Mouse (Mus musculus) heart, embryonic 15.5 days (tissue): ENCODE results near the gene Pqlc2. TPM values are rescaled to one million over a fixed set of nuclear protein-coding genes. Genes with fewer than 3 reads are reported as not detected.
A peak's percentile ranks its signal among the peaks of the same experiment; 100 is the strongest.

Experiments
- ATAC-seq: fragments of 200-750 bp; cut with Nextera tagmentation; replicated peaks from 2 replicates; pipeline ENCODE4 v1.8.0; 2017; ENCODE audit warnings: low read depth, moderate TSS enrichment; ENCODE audit not compliant: insufficient number of reproducible peaks, insufficient read depth, low FRiP score
- H3K27ac ChIP-seq: fragments of 300-500 bp; sonication (generic); 2 replicates; pipeline ENCODE4 v1.5.1; 2015; ENCODE audit warnings: mild to moderate bottlenecking, inconsistent platforms
- H3K27me3 ChIP-seq: fragments of 300-500 bp; sonication (generic); 2 replicates; pipeline ENCODE4 v1.6.1; 2015; ENCODE audit warnings: inconsistent platforms
- H3K36me3 ChIP-seq: fragments of 300-500 bp; sonication (generic); 2 replicates; pipeline ENCODE4 v1.6.1; 2015; ENCODE audit warnings: mild to moderate bottlenecking, inconsistent platforms
- H3K4me1 ChIP-seq: fragments of 300-500 bp; sonication (generic); replicated peaks from 2 replicates; pipeline ENCODE4 v1.6.1; 2015; ENCODE audit warnings: inconsistent platforms
- H3K4me2 ChIP-seq: fragments of 300-500 bp; sonication (generic); 2 replicates; pipeline ENCODE4 v1.6.1; 2015; ENCODE audit warnings: inconsistent platforms, mild to moderate bottlenecking, moderate library complexity
- H3K4me3 ChIP-seq: fragments of 300-500 bp; sonication (generic); 2 replicates; pipeline ENCODE4 v1.5.1; 2015; ENCODE audit warnings: mild to moderate bottlenecking, inconsistent platforms
- H3K9ac ChIP-seq: fragments of 300-500 bp; sonication (generic); 2 replicates; pipeline ENCODE4 v1.6.1; 2015; ENCODE audit warnings: mild to moderate bottlenecking, inconsistent platforms
- H3K9me3 ChIP-seq: fragments of 300-500 bp; sonication (generic); replicated peaks from 2 replicates; pipeline ENCODE4 v1.6.1; 2016; ENCODE audit warnings: inconsistent platforms
- WGBS: fragments of 180-500 bp; shearing (Covaris S2); methylation state at CpG from one replicate; pipeline ENCODE4 v1.1.7; 2015; ENCODE audit warnings: mixed read lengths; 5-methylcytosine and 5-hydroxymethylcytosine counted together
- polyA plus RNA-seq: library from polyadenylated mRNA; unstranded; fragments of >200 nt; fragmentation: Nextera tagmentation; extraction: Ambion mirVana; gene quantifications from 2 replicates; pipeline ENCODE4 v1.2.1, GENCODE M21; 2015

The Pqlc2 gene
- polyA plus RNA-seq, 1 experiment from 2014 or later, result 6.8 TPM

DNA sequence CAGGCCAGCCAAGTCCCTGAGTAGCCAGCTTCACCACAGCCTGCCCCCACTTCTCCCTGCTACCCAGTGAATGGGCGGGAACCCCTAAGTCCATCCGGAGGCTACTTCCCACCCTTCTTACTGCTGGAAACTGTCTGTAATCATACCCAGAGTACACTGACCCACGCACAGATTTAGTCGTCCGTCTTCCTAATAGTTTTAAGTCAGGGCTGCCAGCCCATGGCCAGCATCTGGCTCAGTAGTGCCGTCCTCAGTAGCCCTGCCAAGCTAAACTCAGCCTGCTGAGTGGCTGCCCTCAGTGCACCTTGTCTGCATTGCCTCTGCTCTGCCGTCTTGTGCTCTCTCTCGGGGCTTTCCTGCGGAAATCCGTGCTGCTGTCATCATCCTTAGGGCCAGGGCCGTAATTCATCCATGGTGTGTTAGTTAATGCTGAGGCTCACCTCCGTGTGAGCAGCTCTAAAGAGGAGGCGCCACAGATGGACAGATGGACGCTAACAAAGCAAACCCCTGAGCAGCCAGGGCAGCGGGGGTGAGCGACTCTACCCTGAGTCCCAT is 28.6 kb downstream of the Pqlc2 start:
- WGBS, result 91% methylated on average over 16 of the region's 16 CpGs
- Histone ChIP-seq H3K27ac (no peak overlapping the region), H3K9me3 (no peaks in the 10 kb centered on the region), H3K4me2 (no peak overlapping the region), H3K27me3 (no peaks in the 10 kb centered on the region), H3K36me3 (peaks cover 42% of the 10 kb centered on the region), H3K4me1 (peaks cover 31% of the 10 kb centered on the region), H3K9ac (no peak overlapping the region), H3K4me3 (no peak overlapping the region)
- ATAC-seq, result no peak

DNA sequence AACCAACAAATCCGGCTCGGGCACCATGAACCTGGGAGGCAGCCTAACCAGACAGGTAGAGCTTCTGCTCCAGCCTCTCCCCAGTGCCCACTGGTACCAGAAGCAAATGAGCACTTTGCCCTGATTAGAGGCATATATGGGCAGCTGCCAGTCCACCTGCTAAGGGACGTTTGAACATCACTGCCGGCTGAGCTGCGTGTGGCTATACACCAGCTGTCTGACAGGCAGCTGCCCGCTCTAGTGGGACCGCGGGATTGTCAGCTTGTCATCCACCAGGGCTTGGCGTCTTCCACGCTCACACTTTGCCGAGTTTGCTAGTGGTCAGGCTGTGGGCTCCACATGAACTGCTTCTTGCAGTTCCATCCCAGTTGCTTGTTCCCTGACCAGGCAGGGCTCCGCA is 30.0 kb downstream of the Pqlc2 start:
- Histone ChIP-seq H3K9me3 (no peaks in the 10 kb centered on the region), H3K9ac (no peak overlapping the region), H3K36me3 (peaks cover 42% of the 10 kb centered on the region), H3K27me3 (no peaks in the 10 kb centered on the region), H3K4me2 (no peak overlapping the region), H3K27ac (no peak overlapping the region), H3K4me1 (peaks cover 21% of the 10 kb centered on the region), H3K4me3 (no peak overlapping the region)
- 92% methylated on average over 12 of the region's 12 CpGs for WGBS
- no peak for ATAC-seq

DNA sequence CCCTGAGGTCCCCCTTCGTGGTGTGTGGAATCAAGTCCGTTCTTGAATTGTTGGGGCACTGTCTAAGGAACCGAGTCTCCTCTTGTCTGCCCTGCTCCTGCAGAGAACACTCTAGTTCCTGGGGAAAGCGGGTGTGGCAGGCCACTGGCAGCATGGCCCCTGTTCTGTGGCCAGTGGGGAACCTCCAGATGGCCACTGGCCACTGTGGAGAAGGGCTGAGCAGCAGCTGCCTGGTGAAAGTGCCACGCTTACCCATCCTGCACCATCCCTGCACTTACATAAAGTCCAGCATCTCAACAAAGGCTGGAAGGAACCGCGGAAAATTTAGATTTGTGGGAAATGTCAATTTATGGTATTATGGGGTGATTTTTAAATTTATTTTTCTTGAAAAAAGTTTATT is 34.1 kb downstream of the Pqlc2 start:
- Histone ChIP-seq H3K4me2 (no peak overlapping the region), H3K36me3 (peaks cover 26% of the 10 kb centered on the region), H3K9me3 (no peaks in the 10 kb centered on the region), H3K4me1 (peaks cover 15% of the 10 kb centered on the region; the same call in 1 of the 2 replicates), H3K4me3 (no peak overlapping the region), H3K27me3 (no peaks in the 10 kb centered on the region), H3K27ac (no peak overlapping the region), H3K9ac (no peak overlapping the region)
- WGBS, result 84% methylated on average over 7 of the region's 7 CpGs
- no peak for ATAC-seq

DNA sequence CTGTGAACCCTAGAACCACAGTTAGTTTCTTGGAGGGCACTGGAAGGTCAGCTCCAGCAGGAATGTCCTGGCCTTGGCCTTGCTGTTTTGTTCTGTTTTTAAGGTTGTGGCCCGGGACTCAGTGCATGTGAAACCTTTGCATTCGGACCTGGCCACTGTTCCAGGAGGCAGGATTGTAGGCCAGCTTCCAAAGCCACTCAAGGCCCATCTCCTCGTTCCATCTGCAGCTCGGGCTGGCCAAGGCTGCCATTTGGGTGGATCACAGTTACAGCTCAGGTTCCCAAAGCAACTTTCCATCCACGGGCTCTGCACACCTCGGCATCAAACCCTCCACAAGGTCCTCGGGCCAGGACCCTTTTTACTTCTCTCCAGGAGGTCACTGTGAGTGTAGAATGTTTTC is 35.9 kb downstream of the Pqlc2 start:
- Histone ChIP-seq H3K4me2 (no peak overlapping the region), H3K4me3 (no peak overlapping the region), H3K27me3 (no peaks in the 10 kb centered on the region), H3K4me1 (peaks cover 16% of the 10 kb centered on the region; the same call in 1 of the 2 replicates), H3K36me3 (peaks cover 9% of the 10 kb centered on the region; the same call in 1 of the 2 replicates), H3K27ac (no peak overlapping the region), H3K9ac (no peak overlapping the region), H3K9me3 (no peaks in the 10 kb centered on the region)
- 84% methylated on average over 7 of the region's 7 CpGs for WGBS
- no peak for ATAC-seq

DNA sequence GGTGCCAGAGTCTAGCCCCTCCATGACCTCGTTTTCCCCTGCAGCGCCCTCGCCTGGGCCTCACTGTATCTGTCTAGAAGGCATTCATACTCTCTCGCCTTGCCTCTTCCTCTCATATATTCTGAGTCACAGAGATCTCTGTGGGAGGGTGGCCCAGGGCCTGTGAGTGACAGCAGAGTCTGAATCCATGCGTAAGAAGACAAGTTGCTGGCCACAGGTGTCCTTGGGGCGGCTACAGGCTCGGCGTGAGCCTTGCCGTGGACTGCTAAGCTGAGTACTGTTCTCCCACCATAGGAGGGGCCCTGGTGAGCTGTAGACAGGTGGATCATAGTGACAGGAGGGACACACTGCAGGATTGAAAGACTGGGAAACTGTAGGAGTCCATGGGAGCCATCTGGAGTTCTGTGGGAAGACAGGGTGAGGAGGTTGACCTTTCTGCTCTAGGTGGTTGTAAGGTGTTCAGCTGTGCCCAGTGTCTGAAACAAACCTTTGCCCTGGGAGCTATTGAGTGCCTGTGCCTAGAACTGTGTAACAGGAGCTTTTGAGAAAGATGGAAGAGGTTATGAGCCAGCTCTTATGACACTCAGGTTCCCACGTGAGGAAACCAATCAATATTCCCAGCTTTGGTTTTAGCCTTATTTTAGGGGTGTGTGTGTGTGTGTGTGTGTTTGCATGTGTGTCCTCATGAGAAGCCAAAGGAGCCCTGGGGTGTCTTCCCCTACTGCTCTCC is 37.4 kb downstream of the Pqlc2 start:
- H3K36me3 ChIP-seq, result peaks cover 9% of the 10 kb centered on the region; the same call in 1 of the 2 replicates
- no peak overlapping the region for H3K4me3 ChIP-seq
- no peaks in the 10 kb centered on the region for H3K27me3 ChIP-seq
- no peak overlapping the region for H3K27ac ChIP-seq
- peaks cover 16% of the 10 kb centered on the region for H3K4me1 ChIP-seq
- WGBS, result 87% methylated on average over 10 of the region's 10 CpGs
- no peaks in the 10 kb centered on the region for H3K9me3 ChIP-seq
- H3K9ac ChIP-seq, result no peak overlapping the region
- ATAC-seq, result no peak
- H3K4me2 ChIP-seq, result no peak overlapping the region

DNA sequence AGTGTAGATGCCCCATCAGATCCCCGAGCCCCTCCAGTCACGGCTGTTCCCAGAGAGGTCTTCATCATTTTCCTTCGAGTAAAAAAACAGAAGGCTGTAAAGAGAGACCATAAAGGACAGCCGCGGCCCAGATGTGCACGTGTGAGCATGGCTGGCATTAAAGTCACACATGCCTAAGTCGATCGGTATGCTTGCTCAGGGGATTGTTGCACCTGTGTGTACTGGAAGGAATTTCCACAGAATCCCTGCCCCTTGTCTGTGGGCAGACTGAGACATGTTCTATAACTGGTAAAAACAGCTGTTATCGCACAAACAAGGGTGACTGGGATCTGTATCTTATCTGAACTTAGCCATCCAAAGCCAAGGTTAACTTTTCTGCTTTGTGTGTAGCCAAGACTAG is 38.9 kb downstream of the Pqlc2 start:
- Histone ChIP-seq H3K27me3 (no peaks in the 10 kb centered on the region), H3K9me3 (no peaks in the 10 kb centered on the region), H3K27ac (no peak overlapping the region), H3K36me3 (peaks cover 9% of the 10 kb centered on the region; the same call in 1 of the 2 replicates), H3K4me2 (no peak overlapping the region), H3K4me3 (no peak overlapping the region), H3K9ac (no peak overlapping the region), H3K4me1 (peaks cover 20% of the 10 kb centered on the region)
- no peak for ATAC-seq
- WGBS, result 81% methylated on average over 9 of the region's 9 CpGs

DNA sequence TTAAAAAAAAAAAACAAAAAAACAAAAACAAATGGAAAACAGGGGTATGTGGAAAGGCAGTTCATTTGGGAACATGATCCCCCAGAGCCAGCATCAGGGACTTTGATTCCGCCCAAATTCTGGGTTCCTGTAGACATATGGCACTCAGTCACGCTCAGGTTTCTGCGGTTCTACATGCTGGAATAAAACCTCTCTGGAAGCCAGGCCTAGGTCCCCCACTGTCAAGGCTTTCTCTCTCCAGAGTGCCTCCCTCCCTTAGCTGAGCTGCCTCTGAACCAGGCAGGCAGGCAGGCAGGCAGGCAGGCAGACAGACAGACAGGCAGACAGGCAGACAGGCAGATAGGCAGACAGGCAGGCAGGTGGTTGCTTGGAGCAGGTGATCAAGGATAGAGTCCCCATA is 40.3 kb downstream of the Pqlc2 start:
- H3K36me3 ChIP-seq, result peaks cover 8% of the 10 kb centered on the region; the same call in 1 of the 2 replicates
- WGBS, result 94% methylated on average over 3 of the region's 3 CpGs

DNA sequence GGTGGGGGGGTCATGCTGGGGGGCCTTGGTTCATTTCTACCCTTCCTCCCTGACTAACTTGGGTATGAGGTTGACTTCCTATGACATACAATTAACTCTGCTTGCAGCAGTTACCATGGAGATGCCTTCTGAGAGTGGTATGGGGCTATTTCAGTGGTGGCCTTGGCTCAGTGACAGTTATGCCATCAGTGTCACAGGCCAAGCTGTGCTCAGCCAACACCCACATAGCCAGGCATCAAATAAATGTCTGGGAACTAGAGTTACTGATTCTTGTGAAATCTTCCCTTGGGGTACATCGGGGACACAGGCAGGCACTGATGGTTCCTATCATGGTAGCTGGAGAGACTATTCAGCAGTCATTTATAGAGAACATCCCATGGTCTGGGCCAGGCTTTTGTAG is 42.3 kb downstream of the Pqlc2 start:
- WGBS, result 83% methylated on average over 1 of the region's 1 CpGs
- H3K27me3 ChIP-seq, result no peaks in the 10 kb centered on the region
- ATAC-seq, result no peak
- no peak overlapping the region for H3K27ac ChIP-seq
- no peak overlapping the region for H3K9ac ChIP-seq
- H3K4me3 ChIP-seq, result no peak overlapping the region
- H3K36me3 ChIP-seq, result peaks cover 19% of the 10 kb centered on the region
- H3K9me3 ChIP-seq, result no peaks in the 10 kb centered on the region
- H3K4me1 ChIP-seq, result peaks cover 20% of the 10 kb centered on the region
- H3K4me2 ChIP-seq, result no peak overlapping the region

More for the DNA sequence above, 40.3 kb downstream of the Pqlc2 start:
- H3K27me3 ChIP-seq, result no peaks in the 10 kb centered on the region
- ATAC-seq, result no peak
- no peak overlapping the region for H3K4me3 ChIP-seq
- no peak overlapping the region for H3K27ac ChIP-seq
- H3K4me2 ChIP-seq, result no peak overlapping the region
- H3K9me3 ChIP-seq, result no peaks in the 10 kb centered on the region
- H3K4me1 ChIP-seq, result peaks cover 20% of the 10 kb centered on the region
- no peak overlapping the region for H3K9ac ChIP-seq

DNA sequence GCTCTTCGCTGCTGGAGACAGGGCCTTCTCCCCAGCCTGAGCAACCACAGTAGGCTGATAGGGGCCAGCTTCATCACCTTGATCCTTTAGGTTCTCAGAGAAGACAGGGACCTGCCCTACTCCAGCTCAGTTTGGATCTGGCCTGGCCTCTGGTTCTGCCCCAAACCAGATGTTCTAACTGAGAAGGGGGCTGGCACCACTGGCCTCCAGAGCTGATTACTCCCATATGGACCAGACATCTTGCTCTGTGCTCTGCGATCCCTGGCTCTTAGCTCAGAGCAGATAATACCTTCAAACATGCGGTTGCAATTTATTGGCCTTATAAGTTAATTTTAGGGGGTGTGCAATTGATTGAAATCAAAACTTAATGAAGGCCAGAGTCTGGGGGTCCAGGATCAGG is 43.2 kb downstream of the Pqlc2 start:
- Histone ChIP-seq H3K4me1 (peaks cover 20% of the 10 kb centered on the region), H3K27me3 (no peaks in the 10 kb centered on the region), H3K4me3 (no peak overlapping the region), H3K9ac (no peak overlapping the region), H3K9me3 (no peaks in the 10 kb centered on the region), H3K27ac (no peak overlapping the region), H3K4me2 (no peak overlapping the region), H3K36me3 (peaks cover 28% of the 10 kb centered on the region)
- no peak for ATAC-seq
- 69% methylated on average over 3 of the region's 3 CpGs for WGBS

DNA sequence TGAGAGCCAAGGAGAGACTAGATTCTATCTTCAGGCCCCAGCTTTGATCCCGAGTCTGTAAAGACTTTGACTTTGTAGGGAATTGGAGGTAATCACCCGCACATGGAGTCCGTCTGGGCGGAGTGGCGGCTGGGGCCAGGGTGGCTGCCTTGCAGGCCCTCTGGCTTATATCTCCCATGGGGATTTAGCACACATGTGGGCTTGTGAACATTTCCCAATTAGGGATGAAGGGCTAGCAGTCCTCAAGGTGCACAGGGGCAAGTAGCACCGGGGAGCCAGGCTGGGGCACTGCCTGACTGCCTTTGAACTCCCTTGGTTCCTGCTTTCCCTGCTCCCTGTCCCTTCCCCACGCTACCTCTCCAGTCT is 44.0 kb downstream of the Pqlc2 start:
- Histone ChIP-seq H3K27ac (no peak overlapping the region), H3K9me3 (no peaks in the 10 kb centered on the region), H3K4me3 (no peak overlapping the region), H3K36me3 (peaks cover 35% of the 10 kb centered on the region), H3K27me3 (no peaks in the 10 kb centered on the region), H3K4me1 (peaks cover 14% of the 10 kb centered on the region), H3K9ac (no peak overlapping the region), H3K4me2 (no peak overlapping the region)
- no peak for ATAC-seq
- WGBS, result 84% methylated on average over 7 of the region's 7 CpGs

DNA sequence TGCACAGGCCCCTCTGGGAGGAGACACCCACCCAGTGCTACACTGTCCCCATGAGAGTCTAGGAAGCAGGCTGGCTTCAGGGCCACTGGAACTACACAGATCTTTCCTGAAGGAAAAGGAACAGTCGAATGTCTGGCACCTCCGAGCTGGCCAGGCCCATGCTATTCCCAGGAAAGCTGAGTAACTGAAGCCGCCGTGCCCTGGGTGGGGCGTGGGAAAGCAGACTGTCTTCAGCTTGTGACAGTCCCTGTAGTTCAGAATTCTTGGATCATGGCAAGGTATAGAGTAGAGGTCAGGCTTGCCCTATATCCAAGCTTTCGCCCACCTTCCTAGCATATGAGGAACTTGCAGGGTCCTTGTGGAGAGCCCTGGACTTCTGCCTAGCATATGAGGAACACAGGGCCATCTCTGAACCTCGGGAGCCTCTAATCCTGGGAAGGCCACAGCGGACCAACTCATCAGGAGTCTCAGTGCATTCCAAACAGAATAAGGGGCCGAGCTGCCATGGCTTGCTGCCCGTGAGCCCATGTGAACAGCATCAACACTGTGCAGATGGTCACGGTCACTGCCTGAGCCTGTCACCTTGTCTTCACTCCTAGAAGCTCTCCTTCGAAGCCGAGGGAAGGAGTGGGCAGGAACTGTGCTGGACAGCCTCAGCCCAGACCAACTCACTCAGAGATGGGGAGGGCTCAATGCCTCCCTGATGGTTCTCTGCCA is 44.6 kb downstream of the Pqlc2 start:
- H3K4me1 ChIP-seq, result peaks cover 11% of the 10 kb centered on the region
- 74% methylated on average over 13 of the region's 13 CpGs for WGBS
- no peak overlapping the region for H3K9ac ChIP-seq
- H3K4me2 ChIP-seq, result no peak overlapping the region
- H3K36me3 ChIP-seq, result peaks cover 40% of the 10 kb centered on the region
- 0 out of 2 replicates have a peak, but pooled peaks have one; percentile 48 for ATAC-seq
- H3K27ac ChIP-seq, result no peak overlapping the region
- no peaks in the 10 kb centered on the region for H3K27me3 ChIP-seq
- no peaks in the 10 kb centered on the region for H3K9me3 ChIP-seq
- H3K4me3 ChIP-seq, result no peak overlapping the region
